Mouse (Mus musculus) heart, adult 2 months (tissue): ENCODE results near the gene Prorsd1.

ENCODE experiments used
- CTCF ChIP-seq: fragments of 200-600 bp; IDR thresholded peaks from 2 replicates; pipeline ENCODE4 v1.8.1; 2022; ENCODE audit warnings: antibody characterized with exemption, mild to moderate bottlenecking, moderate library complexity
- EP300 ChIP-seq: fragments of 200-500 bp; IDR thresholded peaks from 2 replicates; pipeline ENCODE4 v1.6.1; 2011; ENCODE audit warnings: low read depth, low read length, control low read depth; ENCODE audit not compliant: insufficient read depth
- POLR2A ChIP-seq: fragments of 200-500 bp; IDR thresholded peaks from 2 replicates; pipeline ENCODE4 v1.6.1; 2011; ENCODE audit warnings: mild to moderate bottlenecking, low read depth, low read length, control low read depth; ENCODE audit not compliant: insufficient read depth

DNA sequence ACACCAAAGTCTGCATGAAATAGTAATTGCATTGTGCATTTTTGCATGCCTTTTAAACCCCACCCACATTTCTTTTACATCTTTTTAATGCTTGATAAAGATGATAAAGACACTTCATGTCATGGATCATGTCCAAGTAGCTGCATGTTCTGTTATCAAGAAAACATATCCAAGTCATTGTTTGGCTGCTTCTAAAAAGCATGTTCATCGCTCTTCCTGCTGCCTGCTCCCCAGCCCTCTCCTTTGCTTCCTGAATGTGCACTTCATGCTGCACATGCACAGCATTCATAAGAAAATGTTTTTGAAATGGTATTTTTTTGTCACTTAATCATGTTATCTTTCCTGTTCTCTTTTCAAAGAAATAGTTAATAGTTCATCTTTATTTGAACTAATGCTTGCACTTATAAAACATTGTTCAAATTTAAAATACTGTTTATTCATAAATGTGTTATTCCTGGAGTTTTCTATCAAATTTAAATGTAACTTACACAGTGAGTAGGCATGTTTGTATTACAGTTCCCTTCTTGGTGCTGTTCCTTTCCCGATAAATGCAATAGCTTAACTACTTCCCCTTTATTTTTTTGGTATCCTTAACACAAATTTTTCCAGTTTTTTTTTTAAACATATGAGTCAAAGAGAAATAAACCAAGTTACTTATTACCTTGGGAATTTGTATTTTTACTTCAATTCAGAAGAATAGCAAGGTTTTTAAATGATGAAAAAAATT lies 9.8 kb downstream of the Prorsd1 start:
- no peak for TF ChIP-seq EP300
- TF ChIP-seq POLR2A: no peak
- no peak for TF ChIP-seq CTCF
